Mouse (Mus musculus): Measurements from ENCODE around the gene Anxa8. TPM values are rescaled to one million over a fixed set of nuclear protein-coding genes. Genes with fewer than 3 reads are reported as not detected.

Anxa8 gene
- polyA plus RNA-seq, 1 experiment = not detected

DNA sequence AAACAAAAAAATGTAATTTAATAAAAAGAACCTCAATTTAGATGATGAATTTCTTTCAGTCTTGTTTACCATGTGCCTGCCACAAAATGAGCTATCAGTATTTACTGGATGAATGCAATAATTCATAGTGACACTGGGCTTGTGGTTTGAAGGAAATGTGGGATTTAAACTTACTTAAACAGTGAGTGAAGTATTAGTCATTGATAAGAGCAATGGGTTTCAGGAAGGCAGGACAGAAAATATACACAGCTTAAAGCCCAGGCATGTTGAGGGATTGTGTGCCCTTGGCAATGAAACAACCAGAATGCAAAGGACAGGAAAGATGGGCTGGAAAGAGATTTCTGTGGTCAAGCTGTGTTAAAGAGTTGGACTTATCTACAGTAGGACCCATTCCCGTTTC is 56.5 kb downstream of the Anxa8 start:
- H3K4me1 ChIP-seq (ENCODE audit: control insufficient read depth, insufficient read depth, low read length) = no peaks in the 10 kb centered on the region
- no peak overlapping the region for H3K27ac ChIP-seq (ENCODE audit: insufficient read depth, low read depth, low read length)
- H3K4me3 ChIP-seq (ENCODE audit: insufficient read depth, low read length) = no peak overlapping the region
- TF ChIP-seq CTCF (IDR thresholded peaks at IDR 0.05; ENCODE audit: low read depth, low read length) = no peak
- TF ChIP-seq POLR2A (IDR thresholded peaks at IDR 0.05; ENCODE audit: borderline replicate concordance, low read depth, low read length) = no peak

DNA sequence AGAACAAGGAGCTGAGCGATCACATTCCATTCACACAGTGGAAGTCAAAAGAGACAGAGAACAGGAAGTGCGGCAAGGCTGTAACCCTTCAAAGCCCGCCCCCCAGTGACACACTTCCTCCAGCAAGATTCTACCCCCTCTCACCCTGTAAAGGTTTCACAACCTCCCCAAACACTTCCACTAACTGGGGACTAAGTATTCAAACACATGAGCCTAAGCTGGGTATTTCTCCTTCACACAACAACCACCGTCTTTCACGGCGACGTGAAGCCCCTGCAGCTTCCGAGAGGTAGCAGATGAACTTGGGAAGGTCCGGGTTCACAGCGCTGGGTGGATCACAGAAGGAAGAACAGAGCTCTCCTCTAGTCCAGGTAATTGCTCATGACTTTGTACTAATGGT is 57.1 kb downstream of the Anxa8 start:
- no peak for TF ChIP-seq POLR2A (IDR thresholded peaks at IDR 0.05; ENCODE audit: borderline replicate concordance, low read depth, low read length)
- TF ChIP-seq CTCF (IDR thresholded peaks at IDR 0.05; ENCODE audit: low read depth, low read length) = no peak
- Histone ChIP-seq H3K4me3 (ENCODE audit: insufficient read depth, low read length) (no peak overlapping the region), H3K27ac (ENCODE audit: insufficient read depth, low read depth, low read length) (no peak overlapping the region), H3K4me1 (ENCODE audit: control insufficient read depth, insufficient read depth, low read length) (no peaks in the 10 kb centered on the region)

Other genes starting within 250 kb of the Anxa8 start
- gene Gdf10, start 162.4 kb upstream of the Anxa8 start, polyA plus RNA-seq (2012; ENCODE audit: insufficient read depth, insufficient read length, missing spikeins) = not detected in 2 replicates
- gene Gdf2, start 144.9 kb upstream of the Anxa8 start, polyA plus RNA-seq (2012; ENCODE audit: insufficient read depth, insufficient read length, missing spikeins) = not detected in 2 replicates
- gene Rbp3, start 132.0 kb upstream of the Anxa8 start, polyA plus RNA-seq (2012; ENCODE audit: insufficient read depth, insufficient read length, missing spikeins) = not detected in 2 replicates
- not detected in 2 replicates for gene Zfp488, start 107.2 kb upstream of the Anxa8 start, polyA plus RNA-seq (2012; ENCODE audit: insufficient read depth, insufficient read length, missing spikeins)
- gene Gm30083, start 70.8 kb upstream of the Anxa8 start, polyA plus RNA-seq (2012; ENCODE audit: insufficient read depth, insufficient read length, missing spikeins) = not detected in 2 replicates
- not detected in 2 replicates for gene Gm5460, start 69.2 kb upstream of the Anxa8 start, polyA plus RNA-seq (2012; ENCODE audit: insufficient read depth, insufficient read length, missing spikeins)
- gene Antxrl, start 33.3 kb upstream of the Anxa8 start, polyA plus RNA-seq (2012; ENCODE audit: insufficient read depth, insufficient read length, missing spikeins) = not detected in 2 replicates
- not detected in 2 replicates for gene A630023A22Rik, start 16.8 kb downstream of the Anxa8 start, polyA plus RNA-seq (2012; ENCODE audit: insufficient read depth, insufficient read length, missing spikeins)
- gene Npy4r, start 66.5 kb downstream of the Anxa8 start, polyA plus RNA-seq (2012; ENCODE audit: insufficient read depth, insufficient read length, missing spikeins) = not detected in 2 replicates
- not detected in 2 replicates for gene Gprin2, start 115.7 kb downstream of the Anxa8 start, polyA plus RNA-seq (2012; ENCODE audit: insufficient read depth, insufficient read length, missing spikeins)
- gene Syt15, start 133.6 kb downstream of the Anxa8 start, polyA plus RNA-seq (2012; ENCODE audit: insufficient read depth, insufficient read length, missing spikeins) = not detected in 2 replicates
- gene Shld2, start 224.5 kb downstream of the Anxa8 start, polyA plus RNA-seq (2012; ENCODE audit: insufficient read depth, insufficient read length, missing spikeins) = 5.0 and 7.1 TPM in 2 replicates
- gene Glud1, start 224.7 kb downstream of the Anxa8 start, polyA plus RNA-seq (2012; ENCODE audit: insufficient read depth, insufficient read length, missing spikeins) = 181 and 197 TPM in 2 replicates